Mouse (Mus musculus) monocyte, adult 2 months (primary cell): Measurements from ENCODE around the gene Sec61b.
A peak's percentile ranks its signal among the peaks of the same experiment; 100 is the strongest.

ENCODE experiments used
- DNase-seq, 2 experiments: peaks; one replicate each; pipeline ENCODE4 v3.0.0; 2022; ENCODE audit warnings: low spot score in 2 of 2, low read depth in 1 of 2

Sec61b gene

DNA sequence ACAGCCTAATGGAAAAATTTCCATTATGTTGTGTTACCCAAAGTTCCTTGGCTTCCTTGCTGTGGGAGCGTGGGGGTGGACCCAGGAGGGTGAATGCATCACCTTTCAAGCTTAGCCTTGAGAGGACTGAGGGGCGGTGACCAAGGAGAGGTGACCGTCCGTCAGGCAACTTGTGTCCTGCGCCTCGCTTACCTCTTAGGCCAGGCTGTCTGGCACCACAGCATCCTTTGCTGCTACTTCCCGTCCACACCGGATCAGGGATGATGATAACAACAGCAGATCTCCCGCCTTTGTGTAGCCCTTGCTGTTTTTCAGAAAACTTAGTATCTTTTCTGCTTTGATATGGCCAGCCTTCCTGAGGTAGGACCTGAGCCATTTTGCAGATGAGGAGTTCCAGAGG lies 6.1 kb downstream of the Sec61b start:
- no peak for DNase-seq

GRCm38 (mm10) chr4:47491243-47491642 lies 16.8 kb downstream of the Sec61b start:
- peak in 1 of 2 experiments; percentile 6 for DNase-seq

DNA sequence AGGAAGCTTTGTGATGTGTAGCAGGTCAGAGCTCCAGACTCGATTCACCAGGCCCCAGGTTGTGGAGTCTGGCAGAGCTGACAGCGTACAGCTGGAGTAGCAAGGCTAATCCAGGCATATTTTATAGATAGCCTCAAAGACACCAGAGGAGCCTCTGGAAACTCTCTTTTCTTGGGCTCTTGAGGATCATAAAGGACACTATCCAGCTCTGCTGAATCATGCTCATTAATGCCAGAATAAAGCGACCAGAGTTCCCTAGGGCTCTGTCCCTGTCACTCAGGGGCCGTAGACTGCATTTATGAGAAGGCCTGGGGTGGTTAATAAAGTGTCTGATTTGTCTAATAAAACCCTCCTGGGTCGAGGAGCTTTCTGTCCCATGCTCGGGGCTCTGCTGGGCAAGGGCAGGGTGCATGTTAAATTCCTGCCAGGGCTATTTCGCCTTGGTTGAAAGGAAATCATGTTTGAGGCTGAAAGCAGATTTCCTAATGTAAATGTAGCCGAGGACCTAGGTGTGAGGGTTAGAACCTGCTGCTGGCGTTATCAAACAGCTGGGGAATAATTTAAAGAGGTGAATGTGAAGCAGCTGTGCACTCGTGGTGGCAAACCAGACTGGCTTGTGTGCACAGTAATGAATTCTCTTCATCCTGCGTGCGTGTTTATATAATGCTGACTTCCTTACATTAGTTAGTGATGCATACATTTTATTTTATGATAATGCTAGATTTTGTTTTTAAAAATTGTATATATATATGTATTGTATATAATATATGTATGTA lies 18.0 kb downstream of the Sec61b start:
- DNase-seq: no peak

DNA sequence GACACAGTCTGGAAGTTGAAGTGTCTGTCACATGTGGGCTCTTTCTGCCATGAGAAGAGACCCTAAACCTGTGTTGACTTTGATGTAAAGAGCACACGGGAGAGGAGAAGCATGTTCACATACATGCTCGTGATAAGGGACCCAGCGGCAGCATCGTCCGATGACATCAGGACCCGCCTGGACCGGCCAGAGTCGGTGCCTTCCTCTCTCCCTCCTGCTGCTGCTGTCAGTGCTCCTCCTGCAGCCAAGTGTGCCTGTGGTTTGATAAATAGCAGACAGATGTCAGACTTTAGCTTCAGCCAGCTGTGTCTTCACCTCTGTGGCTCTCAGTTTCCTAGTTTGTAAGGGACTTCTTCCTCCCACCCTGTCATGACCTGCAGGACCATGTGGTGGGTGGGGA lies 19.0 kb downstream of the Sec61b start:
- no peak for DNase-seq

GRCm38 (mm10) chr4:47494137-47494536 lies 19.7 kb downstream of the Sec61b start:
- DNase-seq: no peak

GRCm38 (mm10) chr4:47494686-47495085 lies 20.2 kb downstream of the Sec61b start:
- DNase-seq: no peak

- DNase-seq: no peak
These were observed 23.4 kb downstream of the Sec61b start for GRCm38 (mm10) chr4:47497811-47498385.

DNA sequence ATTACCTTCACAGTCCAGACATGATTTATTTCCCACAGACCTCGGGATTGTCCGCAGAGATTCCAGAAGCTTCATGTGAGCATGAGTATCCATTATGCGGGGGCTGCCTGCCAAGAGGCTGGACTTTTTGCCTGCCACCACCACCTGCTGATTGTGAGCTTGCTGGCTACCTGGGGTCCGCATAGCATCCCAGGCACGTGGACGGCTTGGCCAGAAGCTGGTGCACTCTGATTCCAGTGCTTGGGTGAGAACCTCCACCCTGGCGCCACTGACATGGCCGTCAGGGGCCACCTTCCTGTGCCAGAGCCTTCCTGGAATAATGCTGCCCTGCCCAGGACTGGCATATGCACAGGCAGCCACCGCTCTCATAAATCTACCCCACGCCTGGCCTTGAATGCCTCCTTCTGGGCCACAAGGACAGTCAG lies 24.7 kb downstream of the Sec61b start:
- no peak for DNase-seq

GRCm38 (mm10) chr4:47502546-47502971 lies 28.1 kb downstream of the Sec61b start:
- peak in 1 of 2 experiments; percentile 13 for DNase-seq

DNA sequence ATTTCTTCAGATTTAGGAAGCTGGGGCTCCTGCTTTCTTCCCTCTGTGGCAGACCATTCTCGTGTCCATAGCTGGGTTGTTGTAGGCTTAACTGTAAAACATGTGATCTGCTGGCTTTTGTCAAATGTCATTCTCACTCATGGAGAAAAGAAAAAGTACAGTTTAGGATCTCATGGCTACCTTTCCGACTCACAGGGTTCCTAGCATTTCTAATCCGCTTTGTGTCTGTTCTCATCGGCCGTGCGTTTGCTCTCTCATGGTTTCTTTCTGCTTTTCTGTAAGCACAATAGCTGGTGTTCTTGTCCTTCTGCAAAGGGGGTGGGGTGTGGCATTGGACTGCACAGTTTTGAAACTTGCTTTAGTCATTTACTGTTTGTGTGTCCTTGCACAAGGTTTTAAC lies 28.6 kb downstream of the Sec61b start:
- DNase-seq: no peak

GRCm38 (mm10) chr4:47504841-47505517 lies 30.5 kb downstream of the Sec61b start:
- DNase-seq: no peak

GRCm38 (mm10) chr4:47518551-47519181 lies 44.2 kb downstream of the Sec61b start:
- DNase-seq: no peak

DNA sequence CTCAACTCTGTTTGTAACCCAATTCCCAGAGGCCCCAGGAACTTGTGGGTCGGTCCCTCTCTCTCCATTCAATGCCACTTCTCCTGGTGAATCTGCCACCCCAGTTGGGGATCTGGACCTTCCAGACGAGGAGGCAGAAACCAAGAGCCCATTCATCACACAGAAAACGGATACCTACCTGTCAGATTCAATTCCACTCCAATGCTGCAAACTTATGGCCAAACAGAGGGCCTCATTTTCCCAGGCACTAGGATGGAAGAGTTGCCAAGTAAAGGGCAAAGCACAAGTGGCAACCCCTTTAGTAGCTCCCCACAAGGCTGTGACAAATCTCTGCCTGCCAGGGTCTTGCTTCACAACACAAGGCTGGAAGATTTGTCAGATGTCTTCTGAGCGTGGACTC lies 45.6 kb downstream of the Sec61b start:
- DNase-seq: no peak

DNA sequence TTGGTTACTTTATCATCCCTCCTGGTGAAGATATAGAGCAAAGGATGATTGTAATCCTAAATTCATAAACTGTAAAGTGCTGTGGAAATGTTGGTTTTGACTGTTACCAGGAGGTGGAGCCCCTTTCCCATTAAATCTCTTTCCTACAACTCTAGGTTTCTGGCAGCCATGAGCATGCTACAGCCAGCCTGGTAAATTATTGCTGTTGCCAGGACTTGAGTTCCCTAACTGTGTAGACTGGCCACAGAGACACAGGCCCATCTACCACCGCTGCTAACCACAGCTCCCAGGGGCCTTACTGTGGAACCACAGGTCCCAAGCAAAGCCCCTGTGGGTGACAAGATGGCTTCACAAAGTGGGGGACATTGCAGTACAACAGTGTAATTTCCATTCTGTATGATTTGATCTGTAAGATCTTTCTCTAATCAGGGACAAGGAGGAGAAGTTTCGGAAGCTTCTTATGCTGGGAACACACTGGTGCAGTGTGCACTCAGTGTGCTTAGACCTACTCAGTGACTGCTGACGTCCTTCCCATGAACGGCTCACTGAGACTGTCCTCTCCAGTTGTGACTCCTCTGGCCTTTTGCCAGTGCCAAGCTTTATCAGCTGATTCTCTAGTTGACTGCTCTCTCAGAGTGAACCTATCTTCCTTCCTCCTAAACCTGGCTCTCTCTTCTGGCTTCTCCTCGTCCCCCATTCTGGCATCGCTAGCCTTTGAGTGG lies 47.6 kb downstream of the Sec61b start:
- DNase-seq: no peak

DNA sequence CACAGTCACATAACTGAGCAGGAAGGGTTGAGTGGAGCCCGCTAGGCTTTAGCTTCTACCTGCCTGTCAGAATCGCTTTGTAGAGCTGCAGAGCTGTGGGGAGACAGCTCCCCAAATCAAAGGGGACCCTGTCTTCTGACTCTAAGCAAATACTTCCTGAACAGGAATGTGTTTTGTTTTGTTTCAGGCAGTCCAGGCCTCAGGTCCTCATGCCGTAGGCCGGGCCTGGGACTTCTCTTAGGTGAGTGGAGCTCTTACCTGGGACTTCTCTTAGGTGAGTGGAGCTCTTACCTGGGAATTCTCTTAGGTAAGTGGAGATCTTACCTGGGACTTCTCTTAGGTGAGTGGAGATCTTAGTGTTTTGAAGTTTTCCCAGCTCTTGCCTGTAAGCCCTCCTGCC lies 55.4 kb downstream of the Sec61b start:
- DNase-seq: no peak
